13 mouse cellular contexts compared by ENCODE assay signal in genomic region chr14:73433487-73433886, GRCm38 (mm10). TPM values are rescaled to one million over a fixed set of nuclear protein-coding genes. Genes with fewer than 3 reads are reported as not detected.
DNase-seq lines count a peak whose midpoint lies in the region; ATAC-seq and TF ChIP-seq lines count a peak whose summit lies in the region.
"Had no signal": no experiment of that assay in that cellular context is flagged by ENCODE, and none has a peak within 500 bp of the region (broad histone marks: within the 10 kb centered on the region; RNA-seq: fewer than 3 reads in every experiment).

No protein-coding gene starts in this region.

- H3K27me3 ChIP-seq in kidney, embryonic 14.5 days (ENCODE audit: control insufficient read depth, insufficient read depth, low read length) = no peaks in the 10 kb centered on the region
- H3K27me3 ChIP-seq in midbrain, embryonic 13.5 days = no peaks in the 10 kb centered on the region
- H3K27me3 ChIP-seq in liver, postnatal 0 days (ENCODE audit: insufficient read depth, low read length) = no peaks in the 10 kb centered on the region
- H3K27me3 ChIP-seq: Patski had no signal

- WGBS in kidney, embryonic 14.5 days = 79% methylated on average over 6 of the region's 6 CpGs
- WGBS in midbrain, embryonic 13.5 days = 92% methylated on average over 6 of the region's 6 CpGs
- WGBS in liver, postnatal 0 days (ENCODE audit: insufficient replicate concordance) = 53% methylated on average over 6 of the region's 6 CpGs

- peak; percentile 50 to 62 for DNase-seq in kidney, postnatal 36 days
- DNase-seq in ES-E14 (ENCODE audit: low read depth, low spot score) = no peak
- DNase-seq in brain, adult 2 months (ENCODE audit: low read depth, low spot score) = peak; percentile 39
- DNase-seq in liver, postnatal 0 days = no peak
- DNase-seq in cerebellum, adult 8-10 months = no peak
- DNase-seq: cerebellum, postnatal 36 days; heart, postnatal 14 days; layer of hippocampus, postnatal 36 days had no signal

- H3K27ac ChIP-seq in kidney, embryonic 14.5 days (ENCODE audit: low read depth, low read length) = no peak overlapping the region
- H3K27ac ChIP-seq in ES-E14 (ENCODE audit: insufficient read depth, low read depth, low read length, poor library complexity, severe bottlenecking) = no peak overlapping the region
- H3K27ac ChIP-seq in midbrain, embryonic 13.5 days = no peak overlapping the region
- H3K27ac ChIP-seq in liver, postnatal 0 days (ENCODE audit: low read depth) = no peak overlapping the region

- TF ChIP-seq EP300 in liver, postnatal 0 days (IDR thresholded peaks at IDR 0.05; ENCODE audit: low read depth) = no peak

- H3K4me1 ChIP-seq in kidney, embryonic 14.5 days (ENCODE audit: control insufficient read depth, insufficient read depth, low read length) = no peaks in the 10 kb centered on the region
- H3K4me1 ChIP-seq in ES-E14 (ENCODE audit: control insufficient read depth in 2 of 2, insufficient read depth in 2 of 2, low read length in 2 of 2, poor library complexity in 1 of 2) = no peaks in the 10 kb centered on the region
- H3K4me1 ChIP-seq in midbrain, embryonic 13.5 days (replicated peaks) = no peaks in the 10 kb centered on the region
- H3K4me1 ChIP-seq in liver, postnatal 0 days (ENCODE audit: insufficient read depth) = 0 out of 2 replicates have a peak, but pooled peaks cover 5% of the 10 kb centered on the region

- no peak for TF ChIP-seq CTCF in liver, postnatal 0 days (IDR thresholded peaks at IDR 0.05; ENCODE audit: low read depth)

- in situ Hi-C loops in ES-E14 (cut with MboI; ENCODE audit: low sequenced_read_pairs in 2 of 2, unreplicated experiment in 2 of 2) = no loop called here

- no peaks in the 10 kb centered on the region for H3K9me3 ChIP-seq in kidney, embryonic 14.5 days (ENCODE audit: control insufficient read depth, low read length)
- H3K9me3 ChIP-seq in ES-E14 (ENCODE audit: control insufficient read depth, insufficient read depth, low read depth, low read length) = no peaks in the 10 kb centered on the region
- no peaks in the 10 kb centered on the region for H3K9me3 ChIP-seq in midbrain, embryonic 13.5 days
- H3K9me3 ChIP-seq in liver, postnatal 0 days (ENCODE audit: low read length) = no peaks in the 10 kb centered on the region

- no peak overlapping the region for H3K4me3 ChIP-seq in kidney, embryonic 14.5 days (ENCODE audit: low read length)
- H3K4me3 ChIP-seq in ES-E14 (ENCODE audit: insufficient read depth in 1 of 2, low read depth in 1 of 2, low read length in 2 of 2, poor library complexity in 1 of 2, severe bottlenecking in 1 of 2) = no peak overlapping the region
- no peak overlapping the region for H3K4me3 ChIP-seq in midbrain, embryonic 13.5 days (replicated peaks)
- no peak overlapping the region for H3K4me3 ChIP-seq in liver, postnatal 0 days (ENCODE audit: low read depth, low read length)

- no peak overlapping the region for H3K4me2 ChIP-seq in kidney, embryonic 14.5 days (replicated peaks; ENCODE audit: low read depth, low read length)
- no peak overlapping the region for H3K4me2 ChIP-seq in midbrain, embryonic 13.5 days (replicated peaks)
- H3K4me2 ChIP-seq in liver, postnatal 0 days (ENCODE audit: low read depth, low read length) = no peak overlapping the region

- ATAC-seq in kidney, embryonic 14.5 days (ENCODE audit: low FRiP score, low TSS enrichment) = no peak
- 0 out of 2 replicates have a peak, but pooled peaks have one; percentile 39 for ATAC-seq in megakaryocyte-erythroid progenitor cell, adult 5-6 weeks (replicated peaks; ENCODE audit: low FRiP score, low TSS enrichment, poor library complexity, severe bottlenecking)
- no peak for ATAC-seq in midbrain, embryonic 13.5 days
- no peak for ATAC-seq in liver, postnatal 0 days
- ATAC-seq: intestine, postnatal 0 days; Patski had no signal

- no peak overlapping the region for H3K9ac ChIP-seq in kidney, embryonic 14.5 days (ENCODE audit: low read depth, low read length)
- H3K9ac ChIP-seq in ES-E14 (ENCODE audit: insufficient read depth, low read depth, low read length, poor library complexity, severe bottlenecking) = no peak overlapping the region
- H3K9ac ChIP-seq in midbrain, embryonic 13.5 days (replicated peaks) = no peak overlapping the region
- no peak overlapping the region for H3K9ac ChIP-seq in liver, postnatal 0 days (replicated peaks)

- no peaks in the 10 kb centered on the region for H3K36me3 ChIP-seq in kidney, embryonic 14.5 days (ENCODE audit: control insufficient read depth, insufficient read depth, low read length)
- H3K36me3 ChIP-seq in ES-E14 (ENCODE audit: control insufficient read depth, insufficient read depth, low read length, poor library complexity, severe bottlenecking) = no peaks in the 10 kb centered on the region
- H3K36me3 ChIP-seq in midbrain, embryonic 13.5 days = no peaks in the 10 kb centered on the region
- no peaks in the 10 kb centered on the region for H3K36me3 ChIP-seq in liver, postnatal 0 days (replicated peaks; ENCODE audit: insufficient read depth, low read length)

TF ChIP-seq in ES-E14, 5 proteins besides CTCF, POLR2A, EP300 and RAD21:
- TF ChIP-seq ZC3H11A (IDR thresholded peaks at IDR 0.05; ENCODE audit: borderline replicate concordance, low read depth, low read length) (no peak), CHD2 (IDR thresholded peaks at IDR 0.05; ENCODE audit: low read depth, low read length) (no peak), MAFK (IDR thresholded peaks at IDR 0.05; ENCODE audit: insufficient read depth, low read depth, low read length) (0 out of 2 replicates have a peak, but pooled peaks have one; percentile 11)
TF ChIP-seq in ES-E14: peak in this region for 1.

RNA-seq across cellular contexts. Expression of gene Itm2b, which starts 48.4 kb away (rescaled TPM):
- 796 and 844 TPM in 2 replicates for polyA plus RNA-seq in kidney, embryonic 14.5 days (2014; fragmentation: Nextera tagmentation; extraction: Ambion mirVana)
- total RNA-seq in ES-E14 (2012; rRNA removed) = 97.7 and 159 TPM in 2 replicates
- 241 and 252 TPM in 2 replicates for total RNA-seq in megakaryocyte-erythroid progenitor cell, adult 5-6 weeks (2014; fragmentation: Nextera tagmentation)
- 431 and 507 TPM in 2 replicates for total RNA-seq in megakaryocyte-erythroid progenitor cell, adult 5-6 weeks (2017)
- 442 and 449 TPM in 2 replicates for polyA plus RNA-seq in midbrain, embryonic 13.5 days (2015; fragmentation: Nextera tagmentation; extraction: Ambion mirVana)
- 961 and 1,004 TPM in 2 replicates for polyA plus RNA-seq in liver, postnatal 0 days (2015; fragmentation: Nextera tagmentation; extraction: Ambion mirVana)

Comparison
In these comparisons a context has a peak if more than half of its experiments do, and no peak if none do; other contexts are left out.
1. DNase-seq: peak in kidney, postnatal 36 days (2 of 2) and brain, adult 2 months (single experiment); none in ES-E14 (single experiment), liver, postnatal 0 days (single experiment) and cerebellum, adult 8-10 months (single experiment).